Mouse (Mus musculus): ENCODE data around the gene Gm21970. TPM values are rescaled to one million over a fixed set of nuclear protein-coding genes. Genes with fewer than 3 reads are reported as not detected.

Gm21970 gene
- polyA plus RNA-seq (2017; shearing (Covaris generic)) = 1 to 10 TPM in 1 of 2 experiments, not detected in 1; 1.9 TPM

DNA sequence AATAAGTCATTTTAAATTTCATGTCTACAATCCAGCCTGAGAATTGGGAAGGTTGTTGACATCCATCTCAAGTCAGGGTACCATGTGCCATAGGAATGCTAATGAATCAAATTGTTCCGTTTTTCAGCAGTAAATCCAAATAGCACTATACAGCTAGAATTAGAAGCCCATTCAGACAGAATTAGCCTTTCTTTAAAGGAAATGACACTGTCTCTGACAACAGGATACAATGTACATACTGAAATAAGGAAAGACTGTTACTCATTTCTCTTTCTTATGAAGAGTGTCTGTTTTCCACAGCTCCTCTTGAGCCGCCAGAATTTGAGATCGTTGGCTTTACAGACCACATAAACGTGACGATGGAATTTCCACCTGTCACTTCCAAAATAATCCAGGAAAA, at the start of gene Gm21970:
TSS of gene Gm21970 (plus strand) at position 301 of the 400 bp plus-strand sequence.
- ATAC-seq = no peak

DNA sequence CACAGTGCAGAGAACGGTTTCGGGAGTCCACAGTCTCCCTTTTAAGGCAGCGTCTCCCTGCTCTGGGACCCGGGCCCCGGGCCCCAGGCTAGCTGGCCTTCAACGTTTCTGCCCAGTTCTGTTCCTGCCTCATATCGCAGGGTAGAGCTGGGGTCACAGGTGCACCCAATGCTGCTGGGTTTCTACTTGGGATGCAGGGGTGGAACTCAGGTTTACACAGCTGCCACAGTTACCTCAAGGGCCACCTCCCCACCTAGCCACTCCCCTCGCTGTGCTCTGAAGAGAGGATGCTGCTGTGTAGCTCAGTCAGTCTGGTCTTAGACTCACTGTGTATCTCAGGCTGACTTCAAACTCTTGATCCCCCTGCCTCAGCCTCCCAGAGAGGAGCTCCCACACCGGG, 45.0 kb upstream of the Gm21970 start:
- no peak for ATAC-seq

DNA sequence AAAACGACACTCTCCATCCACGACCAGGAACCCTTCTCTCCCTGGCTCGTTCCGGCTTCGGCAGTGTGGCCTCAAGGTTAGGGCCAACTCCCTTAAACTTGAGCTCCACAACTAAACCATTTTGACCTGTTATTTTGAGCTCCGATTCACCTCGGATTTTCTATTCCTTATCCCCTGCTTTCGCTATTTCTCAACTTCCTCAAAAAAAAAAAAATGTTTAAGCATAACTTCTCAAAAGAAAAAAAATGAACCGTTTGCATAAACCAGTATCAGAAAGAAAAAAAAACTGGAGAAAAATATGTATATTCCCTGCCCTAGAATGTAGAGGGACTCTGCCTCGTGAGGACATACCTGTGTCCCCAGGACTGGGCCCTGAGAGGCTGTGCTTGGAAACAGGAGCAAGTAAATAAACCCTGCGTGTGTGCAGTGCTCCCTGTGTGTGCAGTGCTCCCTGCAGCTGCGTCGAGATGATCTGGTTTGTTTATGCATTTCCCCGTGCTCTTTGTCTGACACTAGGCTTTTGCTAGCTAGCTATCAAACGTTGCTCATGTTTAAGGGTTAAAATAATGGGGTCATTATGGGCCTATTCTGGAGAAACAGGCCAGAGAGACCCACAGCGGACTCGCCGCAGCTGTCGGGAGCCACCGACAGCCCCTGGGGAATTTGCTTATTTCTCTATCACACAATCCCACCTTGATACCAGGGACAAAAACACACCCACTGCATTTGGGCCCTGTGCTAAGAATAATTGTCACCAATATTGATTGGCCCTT, 43.8 kb upstream of the Gm21970 start:
- ATAC-seq = no peak

GRCm38 (mm10) chr16:91348264-91348565, 43.3 kb upstream of the Gm21970 start:
- no peak for ATAC-seq

- no peak for ATAC-seq
Measured at GRCm38 (mm10) chr16:91348588-91349330, 42.8 kb upstream of the Gm21970 start.

- no peak for ATAC-seq
Measured at GRCm38 (mm10) chr16:91352084-91352562, 39.4 kb upstream of the Gm21970 start.

- no peak for ATAC-seq
Measured at GRCm38 (mm10) chr16:91352749-91353148, 38.8 kb upstream of the Gm21970 start.

DNA sequence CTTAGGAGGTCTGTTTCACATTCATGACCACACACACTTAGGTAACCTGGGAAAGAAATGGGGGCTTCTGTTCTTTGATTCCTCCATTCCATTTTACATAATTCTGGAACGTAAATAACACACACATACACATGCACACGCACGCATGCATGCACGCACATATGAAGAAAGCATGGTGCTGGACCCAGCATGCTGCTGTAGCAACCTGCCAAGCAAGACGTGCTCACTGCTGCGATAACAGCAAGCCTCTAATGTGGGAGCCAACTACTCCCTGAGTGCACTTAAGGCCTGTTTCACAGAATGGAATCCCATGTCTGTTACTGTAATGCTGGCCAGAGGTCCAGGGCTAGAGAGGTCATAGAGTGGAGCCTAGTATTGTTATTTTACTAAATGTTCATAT, 38.3 kb upstream of the Gm21970 start:
- no peak for ATAC-seq

DNA sequence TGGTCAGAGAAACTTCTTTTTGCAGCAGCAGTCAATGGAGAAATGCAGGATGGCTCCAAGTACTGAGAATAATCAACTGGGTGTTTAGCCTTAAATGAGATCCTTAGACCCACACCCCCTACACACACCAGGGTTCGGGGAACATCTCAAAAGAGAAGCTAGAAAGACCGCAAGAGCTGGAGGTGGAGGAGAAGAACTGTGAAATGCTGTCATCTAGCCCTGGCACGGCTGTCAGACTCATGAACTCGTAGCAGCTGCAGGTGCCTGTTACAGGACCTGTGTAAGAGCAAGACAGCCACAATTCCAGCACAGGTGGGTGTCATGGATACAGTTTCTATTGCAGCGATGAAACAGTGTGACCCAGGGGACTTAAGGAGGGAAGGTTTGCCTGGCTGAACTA, 37.9 kb upstream of the Gm21970 start:
- no peak for ATAC-seq

GRCm38 (mm10) chr16:91354599-91354998, 36.9 kb upstream of the Gm21970 start:
- no peak for ATAC-seq

GRCm38 (mm10) chr16:91355160-91355559, 36.4 kb upstream of the Gm21970 start:
- ATAC-seq = no peak

GRCm38 (mm10) chr16:91356760-91357525, 34.6 kb upstream of the Gm21970 start:
- no peak for ATAC-seq

DNA sequence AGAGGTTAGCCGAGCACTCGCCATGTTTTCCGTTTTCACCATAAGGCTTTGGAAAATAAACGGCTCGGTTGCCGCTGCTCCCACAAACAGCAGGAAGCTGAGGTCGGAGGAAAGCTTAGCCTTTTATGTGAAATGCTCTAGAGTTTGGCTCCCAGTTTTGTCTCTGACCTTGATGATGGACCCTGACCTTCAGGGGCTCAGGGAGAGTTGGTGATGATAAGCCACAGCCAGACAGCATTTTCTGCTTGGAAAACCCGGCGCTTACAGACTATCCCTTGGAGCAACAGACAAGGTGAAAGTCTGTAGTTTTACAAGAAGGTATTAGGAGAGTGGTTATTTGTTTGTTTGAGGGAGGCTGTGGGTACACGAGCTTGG, 34.0 kb upstream of the Gm21970 start:
- ATAC-seq = no peak

DNA sequence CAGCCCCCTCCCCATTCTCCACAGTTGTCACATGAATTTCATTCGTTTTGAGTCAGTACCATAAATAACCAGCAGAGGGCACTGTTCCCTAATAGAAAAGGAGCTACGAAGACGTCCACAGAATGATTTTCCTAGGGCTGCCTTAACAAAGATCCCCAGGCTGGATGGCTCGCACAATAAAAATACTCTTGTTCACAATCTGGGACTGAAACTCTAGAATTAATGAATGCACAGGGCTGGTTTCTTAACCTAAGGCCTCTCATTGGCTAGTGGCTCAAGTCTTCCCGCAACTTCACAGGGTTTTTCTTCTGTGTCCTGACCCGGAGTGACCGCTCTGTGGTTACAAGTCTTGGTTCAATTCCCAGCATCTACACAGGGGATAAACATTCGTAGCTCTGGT, 33.0 kb upstream of the Gm21970 start:
- ATAC-seq = peak; percentile 81

- ATAC-seq = no peak
Measured at GRCm38 (mm10) chr16:91359531-91359930, 32.0 kb upstream of the Gm21970 start.

GRCm38 (mm10) chr16:91360162-91360561, 31.4 kb upstream of the Gm21970 start:
- no peak for ATAC-seq

- no peak for ATAC-seq
Measured at GRCm38 (mm10) chr16:91362006-91362405, 29.5 kb upstream of the Gm21970 start.

- no peak for ATAC-seq
Measured at GRCm38 (mm10) chr16:91362616-91363272, 28.8 kb upstream of the Gm21970 start.

- no peak for ATAC-seq
Measured at GRCm38 (mm10) chr16:91363483-91363882, 28.0 kb upstream of the Gm21970 start.

DNA sequence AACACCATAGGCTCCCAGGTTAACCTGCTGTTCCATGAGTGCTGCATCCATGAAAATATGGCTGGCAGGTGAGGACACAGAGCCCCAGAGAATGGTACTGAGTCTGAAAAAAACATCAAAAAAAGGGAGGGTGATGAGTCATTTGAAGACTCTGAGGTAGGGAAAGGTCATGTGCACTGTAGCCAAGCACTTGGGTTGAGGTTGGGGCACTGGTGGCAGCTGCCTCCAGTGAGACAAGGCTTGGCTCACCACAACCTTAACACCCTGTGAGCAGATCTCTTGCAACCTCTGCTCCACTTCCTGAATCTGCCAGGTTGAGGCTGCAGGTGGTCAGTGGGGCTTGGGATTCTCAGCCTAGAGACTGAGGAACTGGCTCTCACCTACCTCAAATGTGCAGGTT, 25.0 kb upstream of the Gm21970 start:
- peak; percentile 98 for ATAC-seq

DNA sequence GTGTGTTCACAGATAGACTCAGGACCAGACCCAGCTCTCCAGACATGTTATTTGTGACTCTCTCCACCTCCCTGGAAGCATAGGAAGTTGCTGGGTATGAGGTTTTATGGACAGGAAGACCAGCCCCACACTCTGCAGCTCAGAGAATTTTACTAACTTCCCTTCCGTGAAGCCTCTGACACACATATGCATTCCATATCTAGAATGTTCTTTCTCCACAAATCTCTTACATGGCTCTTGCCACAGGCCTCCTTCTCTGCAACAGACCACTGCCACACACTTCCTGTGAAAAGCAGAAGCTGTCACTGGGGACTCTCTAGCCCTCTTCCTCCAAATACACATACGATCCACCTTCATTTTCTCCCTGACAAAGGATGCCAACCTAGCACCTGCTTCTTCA, 24.5 kb upstream of the Gm21970 start:
- ATAC-seq = peak; percentile 47

DNA sequence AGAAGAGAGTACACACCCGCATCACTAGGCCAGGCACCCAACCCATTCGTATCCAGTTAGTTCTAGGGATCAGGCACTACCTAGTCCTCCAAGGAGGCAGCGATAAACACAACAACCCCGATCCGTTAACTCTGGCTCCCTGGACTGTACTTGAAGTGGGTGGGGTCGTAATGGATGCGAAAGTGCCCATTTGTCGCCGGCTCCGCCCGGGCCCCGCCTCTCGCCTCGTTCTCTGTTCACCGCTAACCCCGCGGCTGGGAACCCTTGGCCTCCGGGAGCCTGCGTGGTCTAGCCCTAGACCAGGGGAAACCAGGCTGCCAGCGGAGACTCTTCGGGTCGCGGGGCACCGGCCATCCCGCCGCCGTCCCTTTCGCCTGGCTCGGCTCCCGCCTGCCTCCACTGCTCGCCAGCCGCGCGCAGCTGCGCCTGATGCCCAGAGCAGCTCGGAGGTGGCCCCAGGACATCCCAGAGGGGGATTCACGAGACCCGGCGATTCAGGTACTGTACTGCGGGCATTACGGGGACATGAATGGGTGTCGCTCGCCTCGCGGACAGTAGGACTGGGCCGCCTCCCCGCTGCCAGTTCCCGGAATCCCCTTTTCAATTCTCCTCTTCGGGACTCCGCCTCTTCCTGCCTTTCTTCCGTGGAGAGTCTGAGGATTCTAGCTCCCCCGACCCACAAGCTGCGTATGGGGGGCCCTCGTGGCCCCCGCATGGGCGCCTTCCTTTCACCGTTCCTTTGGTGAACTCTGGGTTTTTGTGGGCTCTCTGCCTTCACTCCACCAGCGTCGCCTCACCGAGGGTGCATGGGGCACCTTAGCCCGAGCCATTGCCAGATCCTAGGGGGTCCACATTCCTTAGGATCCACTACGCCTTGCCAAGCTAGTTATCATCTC, 18.7 kb upstream of the Gm21970 start, which contains the start of gene Ifnar2:
TSS of gene Ifnar2 (plus strand) at position 207 of the 896 bp plus-strand sequence.
- ATAC-seq = peak; percentile 68
